Mouse (Mus musculus) layer of hippocampus, adult 2 months (tissue): ENCODE measurements around the gene Zscan2. TPM values are rescaled to one million over a fixed set of nuclear protein-coding genes. Genes with fewer than 3 reads are reported as not detected.

Experiments used
- DNase-seq, 2 experiments: peaks; one replicate each; pipeline ENCODE4 v3.0.0; 2022; ENCODE audit warnings: low spot score in 2 of 2
- H3K27ac ChIP-seq: fragments of 200-600 bp; 2 replicates; pipeline ENCODE4 v1.8.1; 2022
- H3K4me3 ChIP-seq: fragments of 200-600 bp; 2 replicates; pipeline ENCODE4 v1.8.1; 2022; ENCODE audit warnings: mild to moderate bottlenecking
- CTCF ChIP-seq: fragments of 200-600 bp; conservative IDR thresholded peaks from 2 replicates; pipeline ENCODE4 v1.8.1; 2022; ENCODE audit warnings: antibody characterized with exemption, mild to moderate bottlenecking, moderate library complexity
- total RNA-seq, 2 experiments: library from RNA; stranded (reverse); gene quantifications; 2 replicates each; pipeline ENCODE4 v1.2.3; 2021

The Zscan2 gene
- total RNA-seq, 2 experiments from 2014 or later: 15.1 to 17.4 TPM

- no peak overlapping the region for H3K27ac ChIP-seq
- no peak overlapping the region for H3K4me3 ChIP-seq
- DNase-seq: no peak
- TF ChIP-seq CTCF: no peak
Observed at GRCm38 (mm10) chr7:80919647-80920008, 58.9 kb downstream of the Zscan2 start.

GRCm38 (mm10) chr7:80923165-80923564 lies 62.4 kb downstream of the Zscan2 start:
- no peak overlapping the region for H3K4me3 ChIP-seq
- no peak for DNase-seq
- no peak overlapping the region for H3K27ac ChIP-seq
- TF ChIP-seq CTCF: no peak

Other genes with a start within 250 kb of the Zscan2 start
- 10 to 100 TPM; 21.0 to 24.4 TPM for gene Crtc3, start 172.0 kb upstream of the Zscan2 start, total RNA-seq
- 10 to 100 TPM; 19.4 to 21.6 TPM for gene Iqgap1, start 34.9 kb upstream of the Zscan2 start, total RNA-seq
- 10 to 100 TPM; 31.2 to 33.3 TPM for gene Wdr73, start 40.3 kb downstream of the Zscan2 start, total RNA-seq
- 10 to 100 TPM; 10.7 to 13.7 TPM for gene Nmb, start 44.2 kb downstream of the Zscan2 start, total RNA-seq
- 10 to 100 TPM; 54.2 to 56.2 TPM for gene Sec11a, start 86.9 kb downstream of the Zscan2 start, total RNA-seq
- gene Zfp592, start 132.8 kb downstream of the Zscan2 start, total RNA-seq: 10 to 100 TPM; 22.9 to 23.6 TPM
- gene Alpk3, start 196.7 kb downstream of the Zscan2 start, total RNA-seq: under 1 TPM; 0.64 to 0.67 TPM